Mouse (Mus musculus) stomach, embryonic 16.5 days (tissue): ENCODE data around the gene Tmigd3. TPM values are rescaled to one million over a fixed set of nuclear protein-coding genes. Genes with fewer than 3 reads are reported as not detected.
A peak's percentile ranks its signal among the peaks of the same experiment; 100 is the strongest.

ENCODE experiments used
- ATAC-seq: fragments of 200-750 bp; cut with Nextera tagmentation; 2 replicates; pipeline ENCODE4 v1.8.0; 2017; ENCODE audit warnings: moderate number of reproducible peaks, moderate TSS enrichment; ENCODE audit not compliant: insufficient read depth, low FRiP score
- H3K27ac ChIP-seq: fragments of 300-500 bp; sonication (generic); 2 replicates; pipeline ENCODE4 v1.5.1; 2014; ENCODE audit warnings: low read length
- H3K27me3 ChIP-seq: fragments of 300-500 bp; sonication (generic); 2 replicates; pipeline ENCODE4 v1.6.1; 2014; ENCODE audit warnings: low read length, control low read depth, mixed read lengths; ENCODE audit not compliant: control insufficient read depth, insufficient read depth
- H3K36me3 ChIP-seq: fragments of 300-500 bp; sonication (generic); 2 replicates; pipeline ENCODE4 v1.6.1; 2014; ENCODE audit warnings: low read length; ENCODE audit not compliant: control insufficient read depth, insufficient read depth
- H3K4me1 ChIP-seq: fragments of 300-500 bp; sonication (generic); 2 replicates; pipeline ENCODE4 v1.6.1; 2014; ENCODE audit warnings: low read length, control low read depth, mixed read lengths; ENCODE audit not compliant: control insufficient read depth, insufficient read depth
- H3K4me2 ChIP-seq: fragments of 300-500 bp; sonication (generic); 2 replicates; pipeline ENCODE4 v1.6.1; 2014; ENCODE audit warnings: low read depth, low read length, mixed read lengths
- H3K4me3 ChIP-seq: fragments of 300-500 bp; sonication (generic); replicated peaks from 2 replicates; pipeline ENCODE4 v1.5.1; 2014; ENCODE audit warnings: mild to moderate bottlenecking, low read length
- H3K9ac ChIP-seq: fragments of 300-500 bp; sonication (generic); 2 replicates; pipeline ENCODE4 v1.6.1; 2014; ENCODE audit warnings: low read length
- H3K9me3 ChIP-seq: fragments of 300-500 bp; sonication (generic); replicated peaks from 2 replicates; pipeline ENCODE4 v1.6.1; 2016; ENCODE audit warnings: low read length, control low read depth; ENCODE audit not compliant: control insufficient read depth
- WGBS: fragments of 180-500 bp; shearing (Covaris S2); extraction: QIAGEN DNeasy Blood & Tissue Kit; methylation state at CpG from one replicate; pipeline ENCODE4 v1.1.7; 2014; 5-methylcytosine and 5-hydroxymethylcytosine counted together
- polyA plus RNA-seq: library from polyadenylated mRNA; unstranded; fragments of >200 nt; fragmentation: Nextera tagmentation; extraction: Ambion mirVana; gene quantifications from 2 replicates; pipeline ENCODE4 v1.2.1, GENCODE M21; 2015

Tmigd3 gene
- polyA plus RNA-seq, 1 experiment from 2014 or later: 0.44 TPM

GRCm38 (mm10) chr3:105959585-105959984 lies 88.9 kb downstream of the Tmigd3 start:
- Histone ChIP-seq H3K36me3 (0 out of 2 replicates have a peak, but pooled peaks cover 12% of the 10 kb centered on the region), H3K9ac (peak overlapping the region; percentile 94), H3K4me1 (peaks cover 16% of the 10 kb centered on the region), H3K27me3 (no peaks in the 10 kb centered on the region), H3K27ac (peak overlapping the region; percentile 67; the same call in 1 of the 2 replicates), H3K9me3 (no peaks in the 10 kb centered on the region), H3K4me2 (peak overlapping the region; percentile 77), H3K4me3 (peak overlapping the region; percentile 95)
- no peak; the same call in 1 of the 2 replicates for ATAC-seq
- WGBS: 1% methylated on average over 24 of the region's 26 CpGs

GRCm38 (mm10) chr3:105959999-105960398 lies 89.3 kb downstream of the Tmigd3 start, which contains the start of gene Atp5f1:
Atp5f1 (minus strand) TSS chr3:105960099.
- peak within 1 kb of the TSS; percentile 97 for H3K9ac ChIP-seq
- 0 out of 2 replicates have a peak, but pooled peaks cover 12% of the 10 kb centered on the region for H3K36me3 ChIP-seq

GRCm38 (mm10) chr3:105960700-105961099 lies 90.0 kb downstream of the Tmigd3 start:
- no peak overlapping the region for H3K9ac ChIP-seq
- 93% methylated on average over 2 of the region's 2 CpGs for WGBS

More at GRCm38 (mm10) chr3:105959999-105960398, 89.3 kb downstream of the Tmigd3 start, which contains the start of gene Atp5f1:
- peaks cover 16% of the 10 kb centered on the region for H3K4me1 ChIP-seq
- peak within 1 kb of the TSS; percentile 92 for H3K27ac ChIP-seq
- peak within 1 kb of the TSS; percentile 86 for H3K4me2 ChIP-seq
- H3K9me3 ChIP-seq: no peaks in the 10 kb centered on the region
- WGBS: 2% methylated on average over 6 of the region's 6 CpGs
- no peaks in the 10 kb centered on the region for H3K27me3 ChIP-seq
- H3K4me3 ChIP-seq: peak within 1 kb of the TSS; percentile 95
- ATAC-seq: no peak

GRCm38 (mm10) chr3:105971831-105972446 lies 101.2 kb downstream of the Tmigd3 start:
- no peaks in the 10 kb centered on the region for H3K4me1 ChIP-seq
- H3K4me3 ChIP-seq: no peak overlapping the region
- ATAC-seq: no peak
- 0 out of 2 replicates have a peak, but pooled peaks cover 13% of the 10 kb centered on the region for H3K36me3 ChIP-seq
- H3K27me3 ChIP-seq: no peaks in the 10 kb centered on the region
- H3K27ac ChIP-seq: no peak overlapping the region
- no peak overlapping the region for H3K9ac ChIP-seq
- no peaks in the 10 kb centered on the region for H3K9me3 ChIP-seq
- no peak overlapping the region for H3K4me2 ChIP-seq
- 82% methylated on average over 5 of the region's 5 CpGs for WGBS

More at GRCm38 (mm10) chr3:105960700-105961099, 90.0 kb downstream of the Tmigd3 start:
- H3K4me1 ChIP-seq: peaks cover 16% of the 10 kb centered on the region
- ATAC-seq: no peak
- H3K9me3 ChIP-seq: no peaks in the 10 kb centered on the region
- no peaks in the 10 kb centered on the region for H3K27me3 ChIP-seq
- peak overlapping the region; percentile 77; the same call in 1 of the 2 replicates for H3K4me2 ChIP-seq
- no peak overlapping the region for H3K27ac ChIP-seq
- peak overlapping the region; percentile 95 for H3K4me3 ChIP-seq
- 0 out of 2 replicates have a peak, but pooled peaks cover 12% of the 10 kb centered on the region for H3K36me3 ChIP-seq

GRCm38 (mm10) chr3:105973411-105973810 lies 102.7 kb downstream of the Tmigd3 start, which contains the start of gene Ovgp1:
Ovgp1 (plus strand) TSS chr3:105973711.
- Histone ChIP-seq H3K4me2 (no peak within 1 kb of the TSS), H3K27me3 (no peaks in the 10 kb centered on the region), H3K9ac (no peak within 1 kb of the TSS), H3K4me3 (no peak within 1 kb of the TSS), H3K4me1 (no peaks in the 10 kb centered on the region), H3K36me3 (0 out of 2 replicates have a peak, but pooled peaks cover 3% of the 10 kb centered on the region), H3K9me3 (no peaks in the 10 kb centered on the region), H3K27ac (no peak within 1 kb of the TSS)
- 48% methylated on average over 3 of the region's 3 CpGs for WGBS
- no peak for ATAC-seq

Other genes with a start within 250 kb of the Tmigd3 start
- gene Ddx20, start 183.3 kb upstream of the Tmigd3 start, polyA plus RNA-seq: 29.1 and 33.0 TPM in 2 replicates
- 3.1 and 4.9 TPM in 2 replicates for gene Inka2, start 166.3 kb upstream of the Tmigd3 start, polyA plus RNA-seq
- 127 and 148 TPM in 2 replicates for gene Rap1a, start 69.6 kb upstream of the Tmigd3 start, polyA plus RNA-seq
- 1.0 and 1.2 TPM in 2 replicates for gene Adora3, start within 50 bp of the Tmigd3 start, polyA plus RNA-seq
- 1.6 and 2.6 TPM in 2 replicates for gene I830077J02Rik, start 61.8 kb downstream of the Tmigd3 start, polyA plus RNA-seq
- 110 and 120 TPM in 2 replicates for gene Wdr77, start 88.5 kb downstream of the Tmigd3 start, polyA plus RNA-seq
- 473 and 524 TPM in 2 replicates for gene Atp5f1, start 89.2 kb downstream of the Tmigd3 start, polyA plus RNA-seq
- 0.90 and 1.6 TPM in 2 replicates for gene Ovgp1, start 102.8 kb downstream of the Tmigd3 start, polyA plus RNA-seq
- gene Pifo, start 143.7 kb downstream of the Tmigd3 start, polyA plus RNA-seq: 0.35 TPM in 1 of 2 replicates, not detected in the other
- gene Chil5, start 161.9 kb downstream of the Tmigd3 start, polyA plus RNA-seq: not detected in 2 replicates
- gene Chia1, start 242.3 kb downstream of the Tmigd3 start, polyA plus RNA-seq: 0.08 and 0.26 TPM in 2 replicates